10 mouse cellular contexts compared by ENCODE assay signal in genomic region chr17:31748158-31748557, GRCm38 (mm10).
DNase-seq lines count a peak whose midpoint lies in the region; ATAC-seq lines count a peak whose summit lies in the region.
"Had no signal": no experiment of that assay in that cellular context is flagged by ENCODE, and none has a peak within 500 bp of the region (broad histone marks: within the 10 kb centered on the region; RNA-seq: fewer than 3 reads in every experiment).

No protein-coding gene starts in this region.

- no peak for DNase-seq in heart, embryonic 10.5 days (ENCODE audit: low spot score)
- no peak for DNase-seq in heart, postnatal 14 days
- no peak for DNase-seq in embryonic facial prominence, embryonic 14.5 days (ENCODE audit: low spot score)
- no peak for DNase-seq in spleen, postnatal 4 days (ENCODE audit: low spot score in 2 of 2)
- no peak for DNase-seq in midbrain, embryonic 14.5 days

- H3K27ac ChIP-seq in heart, embryonic 10.5 days, result peak overlapping the region; percentile 89
- H3K27ac ChIP-seq in embryonic facial prominence, embryonic 14.5 days (replicated peaks; ENCODE audit: low read depth, low read length), result 0 out of 2 replicates have a peak overlapping the region, but pooled peaks have one; percentile 66
- H3K27ac ChIP-seq in kidney, embryonic 15.5 days, result peak overlapping the region; percentile 79
- peak overlapping the region; percentile 39; the same call in 1 of the 2 replicates for H3K27ac ChIP-seq in stomach, embryonic 14.5 days (ENCODE audit: low read length)
- H3K27ac ChIP-seq in midbrain, embryonic 14.5 days (replicated peaks; ENCODE audit: low read depth, low read length), result no peak overlapping the region
- H3K27ac ChIP-seq in forebrain, embryonic 13.5 days, result no peak overlapping the region
- H3K27ac ChIP-seq: midbrain, embryonic 12.5 days had no signal

- H3K4me3 ChIP-seq in heart, embryonic 10.5 days, result no peak overlapping the region
- H3K4me3 ChIP-seq in embryonic facial prominence, embryonic 14.5 days (ENCODE audit: low read depth, low read length), result no peak overlapping the region
- no peak overlapping the region for H3K4me3 ChIP-seq in kidney, embryonic 15.5 days (replicated peaks)
- no peak overlapping the region for H3K4me3 ChIP-seq in stomach, embryonic 14.5 days (ENCODE audit: low read depth, low read length)
- no peak overlapping the region for H3K4me3 ChIP-seq in midbrain, embryonic 14.5 days (replicated peaks; ENCODE audit: low read depth, low read length)
- no peak overlapping the region for H3K4me3 ChIP-seq in forebrain, embryonic 13.5 days
- H3K4me3 ChIP-seq: erythroblast, embryonic 14.5 days; midbrain, embryonic 12.5 days had no signal

- peaks cover 50% of the 10 kb centered on the region for H3K4me1 ChIP-seq in heart, embryonic 10.5 days
- peaks cover 14% of the 10 kb centered on the region; the same call in 1 of the 2 replicates for H3K4me1 ChIP-seq in embryonic facial prominence, embryonic 14.5 days (ENCODE audit: control insufficient read depth, insufficient read depth, low read length)
- H3K4me1 ChIP-seq in kidney, embryonic 15.5 days, result peaks cover 26% of the 10 kb centered on the region
- peaks cover 20% of the 10 kb centered on the region for H3K4me1 ChIP-seq in stomach, embryonic 14.5 days (ENCODE audit: control insufficient read depth, insufficient read depth, low read length)
- no peaks in the 10 kb centered on the region; the same call in 1 of the 2 replicates for H3K4me1 ChIP-seq in midbrain, embryonic 14.5 days (ENCODE audit: control insufficient read depth, insufficient read depth, low read length)
- peaks cover 9% of the 10 kb centered on the region for H3K4me1 ChIP-seq in forebrain, embryonic 13.5 days
- H3K4me1 ChIP-seq: midbrain, embryonic 12.5 days had no signal

- 74% methylated on average over 2 of the region's 2 CpGs for WGBS in heart, embryonic 10.5 days
- 68% methylated on average over 2 of the region's 2 CpGs for WGBS in embryonic facial prominence, embryonic 14.5 days
- 77% methylated on average over 2 of the region's 2 CpGs for WGBS in kidney, embryonic 15.5 days
- WGBS in stomach, embryonic 14.5 days, result 54% methylated on average over 2 of the region's 2 CpGs
- 88% methylated on average over 2 of the region's 2 CpGs for WGBS in midbrain, embryonic 14.5 days
- 83% methylated on average over 2 of the region's 2 CpGs for WGBS in forebrain, embryonic 13.5 days

- H3K4me2 ChIP-seq in embryonic facial prominence, embryonic 14.5 days (ENCODE audit: low read depth, low read length), result no peak overlapping the region
- H3K4me2 ChIP-seq in kidney, embryonic 15.5 days, result no peak overlapping the region
- H3K4me2 ChIP-seq in stomach, embryonic 14.5 days (replicated peaks; ENCODE audit: low read depth, low read length), result no peak overlapping the region
- H3K4me2 ChIP-seq in midbrain, embryonic 14.5 days (ENCODE audit: low read length), result no peak overlapping the region
- H3K4me2 ChIP-seq in forebrain, embryonic 13.5 days, result no peak overlapping the region
- H3K4me2 ChIP-seq: midbrain, embryonic 12.5 days had no signal

- intact Hi-C loops in heart, postnatal 14 days (cut with DNase I), result loop anchor here (5.0 kb wide), 1 partner anchor 104 kb away; no protein-coding TSS in a partner anchor

- H3K9ac ChIP-seq in embryonic facial prominence, embryonic 14.5 days (ENCODE audit: low read depth, low read length), result no peak overlapping the region
- no peak overlapping the region for H3K9ac ChIP-seq in kidney, embryonic 15.5 days
- H3K9ac ChIP-seq in stomach, embryonic 14.5 days (replicated peaks; ENCODE audit: low read depth, low read length), result no peak overlapping the region
- H3K9ac ChIP-seq in midbrain, embryonic 14.5 days (replicated peaks; ENCODE audit: low read length), result no peak overlapping the region
- H3K9ac ChIP-seq in forebrain, embryonic 13.5 days, result no peak overlapping the region
- H3K9ac ChIP-seq: midbrain, embryonic 12.5 days had no signal

- no peak for ATAC-seq in embryonic facial prominence, embryonic 14.5 days (ENCODE audit: low read depth)
- ATAC-seq in kidney, embryonic 15.5 days (replicated peaks; ENCODE audit: low FRiP score), result no peak
- ATAC-seq in stomach, embryonic 14.5 days (ENCODE audit: insufficient number of reproducible peaks, insufficient read depth, low FRiP score, low read depth), result no peak
- ATAC-seq in midbrain, embryonic 14.5 days (ENCODE audit: low FRiP score, low TSS enrichment), result no peak
- no peak for ATAC-seq in forebrain, embryonic 13.5 days

- no peaks in the 10 kb centered on the region for H3K9me3 ChIP-seq in heart, embryonic 10.5 days
- no peaks in the 10 kb centered on the region for H3K9me3 ChIP-seq in embryonic facial prominence, embryonic 14.5 days (ENCODE audit: control insufficient read depth, low read length)
- H3K9me3 ChIP-seq in kidney, embryonic 15.5 days (replicated peaks), result no peaks in the 10 kb centered on the region
- H3K9me3 ChIP-seq in stomach, embryonic 14.5 days (ENCODE audit: control insufficient read depth, low read depth, low read length), result no peaks in the 10 kb centered on the region
- H3K9me3 ChIP-seq in midbrain, embryonic 14.5 days (ENCODE audit: control insufficient read depth, low read length), result no peaks in the 10 kb centered on the region
- no peaks in the 10 kb centered on the region for H3K9me3 ChIP-seq in forebrain, embryonic 13.5 days (replicated peaks)
- H3K9me3 ChIP-seq: midbrain, embryonic 12.5 days had no signal

- 0 out of 2 replicates have a peak, but pooled peaks cover 5% of the 10 kb centered on the region for H3K27me3 ChIP-seq in heart, embryonic 10.5 days (ENCODE audit: insufficient read depth, poor library complexity, severe bottlenecking)
- no peaks in the 10 kb centered on the region for H3K27me3 ChIP-seq in embryonic facial prominence, embryonic 14.5 days (replicated peaks; ENCODE audit: control insufficient read depth, insufficient read depth, low read length)
- no peaks in the 10 kb centered on the region for H3K27me3 ChIP-seq in kidney, embryonic 15.5 days
- H3K27me3 ChIP-seq in stomach, embryonic 14.5 days (ENCODE audit: control insufficient read depth, insufficient read depth, low read length), result no peaks in the 10 kb centered on the region
- no peaks in the 10 kb centered on the region for H3K27me3 ChIP-seq in midbrain, embryonic 14.5 days (ENCODE audit: control insufficient read depth, insufficient read depth, low read length)
- H3K27me3 ChIP-seq in forebrain, embryonic 13.5 days, result no peaks in the 10 kb centered on the region
- H3K27me3 ChIP-seq: midbrain, embryonic 12.5 days had no signal

- H3K36me3 ChIP-seq in heart, embryonic 10.5 days, result no peaks in the 10 kb centered on the region
- no peaks in the 10 kb centered on the region for H3K36me3 ChIP-seq in embryonic facial prominence, embryonic 14.5 days (ENCODE audit: control insufficient read depth, insufficient read depth, low read length)
- H3K36me3 ChIP-seq in kidney, embryonic 15.5 days, result no peaks in the 10 kb centered on the region
- no peaks in the 10 kb centered on the region for H3K36me3 ChIP-seq in stomach, embryonic 14.5 days (ENCODE audit: control insufficient read depth, insufficient read depth, low read length)
- no peaks in the 10 kb centered on the region for H3K36me3 ChIP-seq in midbrain, embryonic 14.5 days (ENCODE audit: control insufficient read depth, insufficient read depth, low read length)
- no peaks in the 10 kb centered on the region for H3K36me3 ChIP-seq in forebrain, embryonic 13.5 days (ENCODE audit: poor library complexity, severe bottlenecking)
- H3K36me3 ChIP-seq: midbrain, embryonic 12.5 days had no signal

Comparison
In these comparisons a context has a peak if more than half of its experiments do, and no peak if none do; other contexts are left out.
1. H3K27ac ChIP-seq: peak in heart, embryonic 10.5 days (single experiment), embryonic facial prominence, embryonic 14.5 days (single experiment), kidney, embryonic 15.5 days (single experiment) and stomach, embryonic 14.5 days (single experiment); none in midbrain, embryonic 14.5 days (single experiment) and forebrain, embryonic 13.5 days (single experiment).